Mouse (Mus musculus): ENCODE measurements at regions not wholly inside any gene's neighbourhood (a gene's known extent, or its start where the extent isn't known, plus 50 kb on each side); places are given as distances from the start of the nearest gene placed in this dataset.

DNA sequence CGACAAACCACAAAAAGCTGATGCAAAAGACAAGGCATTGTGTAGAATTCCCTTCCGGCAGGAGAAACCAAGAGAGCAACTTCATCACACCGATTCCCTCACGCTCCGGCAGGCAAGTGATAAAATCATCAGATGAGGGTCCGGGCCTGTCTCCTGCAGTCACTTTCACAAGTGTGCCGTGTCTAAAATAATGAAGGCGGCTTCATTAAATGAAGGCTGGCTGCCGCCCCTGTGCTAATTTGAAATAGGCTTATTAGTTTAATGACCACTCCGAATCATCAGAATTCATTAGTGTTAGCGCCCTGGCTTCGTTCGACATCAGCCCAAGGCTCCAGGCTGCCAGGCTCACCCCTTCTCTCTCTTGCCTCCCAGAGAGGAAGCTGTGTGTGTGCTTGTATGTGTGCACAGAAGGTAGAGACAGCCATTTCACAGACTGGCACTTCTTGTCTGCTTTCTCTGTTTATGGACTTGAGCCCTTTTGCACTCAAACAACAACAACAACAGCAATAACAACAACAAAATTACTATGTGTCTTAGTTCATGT lies 508.3 kb upstream of the Tbx3 start:
- TF ChIP-seq SRF (IDR thresholded peaks at IDR 0.05; ENCODE audit: control insufficient read depth, insufficient read length, low read depth) (no peak), E2F4 (IDR thresholded peaks at IDR 0.05; ENCODE audit: insufficient read depth) (no peak), POLR2A (IDR thresholded peaks at IDR 0.05; ENCODE audit: insufficient read length, low read depth) (no peak), MYOG (IDR thresholded peaks at IDR 0.05; ENCODE audit: control insufficient read depth in 1 of 3, insufficient read depth in 1 of 3, insufficient read length in 2 of 3, low read depth in 2 of 3) (no peak), MAX (IDR thresholded peaks at IDR 0.05; ENCODE audit: low read depth) (no peak), MYOD1 (IDR thresholded peaks at IDR 0.05; ENCODE audit: control insufficient read depth in 1 of 3, insufficient read length in 2 of 3, low read depth in 2 of 3) (no peak), TCF3 (IDR thresholded peaks at IDR 0.05; ENCODE audit: insufficient read length, low read depth) (no peak), REST (IDR thresholded peaks at IDR 0.05; ENCODE audit: insufficient read depth, insufficient read length) (no peak), TCF12 (IDR thresholded peaks at IDR 0.05; ENCODE audit: insufficient read depth, poor library complexity, severe bottlenecking) (no peak), POLR2AphosphoS2 (IDR thresholded peaks at IDR 0.05; ENCODE audit: insufficient read length, low read depth) (no peak)
- H3K36me3 ChIP-seq (ENCODE audit: control insufficient read depth, insufficient read depth): no peaks in the 10 kb centered on the region

GRCm38 (mm10) chr5:119167718-119168117 lies 502.8 kb upstream of the Tbx3 start:
- no peak overlapping the region for H3ac ChIP-seq (ENCODE audit: control insufficient read depth, insufficient read length)
- H3K4me2 ChIP-seq (ENCODE audit: low read depth): peak overlapping the region; percentile 73
- TF ChIP-seq CEBPB (IDR thresholded peaks at IDR 0.05; ENCODE audit: insufficient read depth, poor library complexity, severe bottlenecking): no peak
- no peak for TF ChIP-seq TCF3 (IDR thresholded peaks at IDR 0.05; ENCODE audit: insufficient read length, low read depth)
- TF ChIP-seq POLR2AphosphoS2 (IDR thresholded peaks at IDR 0.05; ENCODE audit: insufficient read length, low read depth): no peak
- TF ChIP-seq MYOD1 (IDR thresholded peaks at IDR 0.05; ENCODE audit: control insufficient read depth in 1 of 3, insufficient read length in 2 of 3, low read depth in 2 of 3): no peak
- TF ChIP-seq USF1 (IDR thresholded peaks at IDR 0.05; ENCODE audit: low read depth): peak; percentile 88
- no peak for TF ChIP-seq SRF (IDR thresholded peaks at IDR 0.05; ENCODE audit: control insufficient read depth, insufficient read length, low read depth)
- no peak for TF ChIP-seq MYOG (IDR thresholded peaks at IDR 0.05; ENCODE audit: control insufficient read depth in 1 of 3, insufficient read depth in 1 of 3, insufficient read length in 2 of 3, low read depth in 2 of 3)
- no peaks in the 10 kb centered on the region for H3K27me3 ChIP-seq (ENCODE audit: control insufficient read depth, insufficient read depth, insufficient read length)
- no peaks in the 10 kb centered on the region for H3K36me3 ChIP-seq (ENCODE audit: control insufficient read depth, insufficient read depth)
- H3K79me2 ChIP-seq (ENCODE audit: control insufficient read depth, insufficient read depth): no peaks in the 10 kb centered on the region
- peak overlapping the region; percentile 3 for H3K4me3 ChIP-seq

More for the DNA sequence above, 508.3 kb upstream of the Tbx3 start:
- Histone ChIP-seq H3K4me3 (no peak overlapping the region), H3ac (ENCODE audit: control insufficient read depth, insufficient read length) (no peak overlapping the region), H3K4me2 (ENCODE audit: low read depth) (no peak overlapping the region), H3K27me3 (ENCODE audit: control insufficient read depth, insufficient read depth, insufficient read length) (no peaks in the 10 kb centered on the region), H3K79me2 (ENCODE audit: control insufficient read depth, insufficient read depth) (no peaks in the 10 kb centered on the region)

DNA sequence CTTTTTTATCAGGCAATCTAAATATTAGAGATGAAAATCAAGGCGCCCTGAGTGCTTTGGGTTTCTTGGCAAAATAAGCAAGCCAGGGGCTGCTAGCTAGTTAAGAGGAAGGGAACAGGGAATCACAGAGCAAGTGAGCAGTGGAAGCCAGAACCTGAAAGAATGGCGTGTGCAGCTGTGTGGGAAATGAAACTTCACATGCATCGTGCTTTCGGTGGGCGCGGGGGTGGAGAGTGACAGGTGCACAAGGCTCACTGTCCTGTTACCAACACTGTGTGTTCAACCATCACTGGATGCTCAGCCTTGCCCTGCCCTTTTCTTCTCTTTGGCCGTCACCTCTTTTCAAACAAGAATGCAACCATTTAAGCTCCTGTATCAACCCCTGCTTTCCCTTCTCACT lies 501.2 kb upstream of the Tbx3 start:
- no peaks in the 10 kb centered on the region for H3K79me2 ChIP-seq (ENCODE audit: control insufficient read depth, insufficient read depth)
- H3K27me3 ChIP-seq (ENCODE audit: control insufficient read depth, insufficient read depth, insufficient read length): no peaks in the 10 kb centered on the region
- H3ac ChIP-seq (ENCODE audit: control insufficient read depth, insufficient read length): no peak overlapping the region
- H3K36me3 ChIP-seq (ENCODE audit: control insufficient read depth, insufficient read depth): no peaks in the 10 kb centered on the region
- no peak overlapping the region for H3K4me2 ChIP-seq (ENCODE audit: low read depth)
- no peak for TF ChIP-seq POLR2A (IDR thresholded peaks at IDR 0.05; ENCODE audit: insufficient read length, low read depth)
- peak in 2 of 3 experiments; percentile 54 to 64 for TF ChIP-seq MYOG (IDR thresholded peaks at IDR 0.05; ENCODE audit: control insufficient read depth in 1 of 3, insufficient read depth in 1 of 3, insufficient read length in 2 of 3, low read depth in 2 of 3)
- TF ChIP-seq MYOD1 (IDR thresholded peaks at IDR 0.05; ENCODE audit: control insufficient read depth in 1 of 3, insufficient read length in 2 of 3, low read depth in 2 of 3): peak in 2 of 3 experiments; percentile 90 to 97
- H3K4me3 ChIP-seq: no peak overlapping the region

DNA sequence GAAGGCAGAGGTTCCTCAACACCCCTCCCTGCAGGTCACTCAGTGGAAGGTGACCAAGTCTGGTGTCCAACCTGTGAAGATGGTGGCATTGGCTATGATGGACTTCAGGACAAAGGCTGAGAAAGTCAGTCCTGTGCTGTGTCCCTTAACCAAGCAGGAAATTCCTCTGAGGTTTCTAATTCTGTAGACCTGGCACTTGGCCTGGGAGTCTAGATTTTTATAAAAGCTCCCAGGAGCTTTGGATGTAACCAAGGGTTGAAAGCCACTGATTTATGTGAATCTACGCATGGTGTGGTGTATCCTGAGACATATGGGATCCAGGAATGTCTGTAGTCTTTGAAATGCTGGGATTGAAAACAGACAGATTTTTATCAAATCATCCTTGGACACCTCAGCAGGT lies 498.8 kb upstream of the Tbx3 start:
- H3K4me2 ChIP-seq (ENCODE audit: low read depth): no peak overlapping the region
- TF ChIP-seq POLR2AphosphoS2 (IDR thresholded peaks at IDR 0.05; ENCODE audit: insufficient read length, low read depth) (no peak), USF1 (IDR thresholded peaks at IDR 0.05; ENCODE audit: low read depth) (no peak), REST (IDR thresholded peaks at IDR 0.05; ENCODE audit: insufficient read depth, insufficient read length) (no peak), CEBPB (IDR thresholded peaks at IDR 0.05; ENCODE audit: insufficient read depth, poor library complexity, severe bottlenecking) (no peak), TCF3 (IDR thresholded peaks at IDR 0.05; ENCODE audit: insufficient read length, low read depth) (no peak), MAX (IDR thresholded peaks at IDR 0.05; ENCODE audit: low read depth) (no peak), POLR2A (IDR thresholded peaks at IDR 0.05; ENCODE audit: insufficient read length, low read depth) (no peak), SRF (IDR thresholded peaks at IDR 0.05; ENCODE audit: control insufficient read depth, insufficient read length, low read depth) (no peak), E2F4 (IDR thresholded peaks at IDR 0.05; ENCODE audit: insufficient read depth) (no peak), TCF12 (IDR thresholded peaks at IDR 0.05; ENCODE audit: insufficient read depth, poor library complexity, severe bottlenecking) (no peak), MYOG (IDR thresholded peaks at IDR 0.05; ENCODE audit: control insufficient read depth in 1 of 3, insufficient read depth in 1 of 3, insufficient read length in 2 of 3, low read depth in 2 of 3) (no peak), MYOD1 (IDR thresholded peaks at IDR 0.05; ENCODE audit: control insufficient read depth in 1 of 3, insufficient read length in 2 of 3, low read depth in 2 of 3) (no peak)
- no peaks in the 10 kb centered on the region for H3K79me2 ChIP-seq (ENCODE audit: control insufficient read depth, insufficient read depth)
- no peak overlapping the region for H3K4me3 ChIP-seq
- H3K36me3 ChIP-seq (ENCODE audit: control insufficient read depth, insufficient read depth): no peaks in the 10 kb centered on the region
- H3ac ChIP-seq (ENCODE audit: control insufficient read depth, insufficient read length): no peak overlapping the region
- no peaks in the 10 kb centered on the region for H3K27me3 ChIP-seq (ENCODE audit: control insufficient read depth, insufficient read depth, insufficient read length)

- no peak overlapping the region for H3K4me2 ChIP-seq (ENCODE audit: low read depth)
- no peaks in the 10 kb centered on the region for H3K36me3 ChIP-seq (ENCODE audit: control insufficient read depth, insufficient read depth)
- TF ChIP-seq CEBPB (IDR thresholded peaks at IDR 0.05; ENCODE audit: insufficient read depth, poor library complexity, severe bottlenecking) (no peak), POLR2A (IDR thresholded peaks at IDR 0.05; ENCODE audit: insufficient read length, low read depth) (no peak)
- H3K27me3 ChIP-seq (ENCODE audit: control insufficient read depth, insufficient read depth, insufficient read length): no peaks in the 10 kb centered on the region
- H3K79me2 ChIP-seq (ENCODE audit: control insufficient read depth, insufficient read depth): no peaks in the 10 kb centered on the region
- no peak overlapping the region for H3ac ChIP-seq (ENCODE audit: control insufficient read depth, insufficient read length)
- H3K4me3 ChIP-seq: no peak overlapping the region
Measured at GRCm38 (mm10) chr5:119178805-119179204, 491.7 kb upstream of the Tbx3 start.
